Comparison of ENCODE assay signal across 8 mouse cellular contexts in the genomic region with DNA sequence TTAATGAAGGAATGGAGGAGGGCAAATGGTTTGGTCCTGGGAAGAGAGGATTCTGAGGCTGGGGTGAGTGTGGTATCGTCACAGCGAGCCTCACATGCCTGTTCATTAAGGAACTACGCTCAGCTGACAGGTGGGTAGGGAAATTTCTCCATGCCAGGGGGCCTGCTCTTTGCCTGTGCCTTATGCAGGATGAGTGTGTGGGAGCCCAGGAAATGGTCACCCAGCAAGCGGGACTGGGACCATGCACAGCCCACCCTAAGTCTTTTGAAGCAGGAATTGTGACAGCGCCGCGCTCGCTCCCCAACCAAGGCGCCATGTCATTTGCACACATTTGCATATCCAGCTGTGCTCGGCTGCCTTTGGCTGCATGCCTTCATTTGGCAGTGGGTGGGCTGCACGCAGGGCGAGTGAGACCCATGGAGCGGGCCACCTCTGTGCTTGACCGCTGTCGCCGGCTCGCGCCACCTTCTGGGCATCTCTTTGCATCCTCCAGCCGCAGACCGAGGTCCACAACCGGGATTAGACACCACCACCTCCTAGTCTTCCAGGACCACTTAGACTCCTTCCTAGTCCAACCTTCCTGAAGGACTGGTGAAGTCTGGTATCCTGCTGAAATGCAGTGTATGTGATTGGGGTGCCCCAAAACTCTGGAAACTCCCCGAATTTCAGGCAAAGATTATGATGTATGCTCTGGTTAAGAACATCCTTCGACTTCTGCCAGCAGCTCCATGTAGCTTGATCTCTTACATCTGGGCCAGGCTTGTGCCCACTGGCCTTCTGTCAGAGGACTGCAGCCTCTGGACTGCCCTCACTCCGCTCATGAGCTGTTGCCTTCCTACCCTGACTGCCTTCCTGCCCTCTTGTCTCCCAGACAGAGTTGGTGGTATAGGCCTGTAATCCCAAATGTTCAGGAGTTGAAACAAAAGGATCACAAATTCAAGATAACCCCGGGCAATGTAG. TPM values are rescaled to one million over a fixed set of nuclear protein-coding genes. Genes with fewer than 3 reads are reported as not detected.
DNase-seq lines count a peak whose midpoint lies in the region; ATAC-seq and TF ChIP-seq lines count a peak whose summit lies in the region.

No protein-coding gene starts in this region.

- DNase-seq in heart, adult 11 months: peak; percentile 94
- no peak for DNase-seq in heart, adult 9 months (ENCODE audit: low spot score in 2 of 2)
- no peak for DNase-seq in CH12.LX (ENCODE audit: extremely low read depth)
- DNase-seq in neural tube, embryonic 11.5 days (ENCODE audit: low spot score): peak; percentile 53
- DNase-seq in gastrocnemius, postnatal 14 days: no peak
- no peak for DNase-seq in urinary bladder, postnatal 10 days (ENCODE audit: low spot score)

- H3K27me3 ChIP-seq in CH12.LX (replicated peaks): peaks cover 29% of the 10 kb centered on the region
- H3K27me3 ChIP-seq in intestine, postnatal 0 days (replicated peaks; ENCODE audit: control insufficient read depth, insufficient read depth, low read length): peaks cover 38% of the 10 kb centered on the region
- H3K27me3 ChIP-seq in neural tube, embryonic 11.5 days (ENCODE audit: control insufficient read depth, insufficient read depth, low read length): no peaks in the 10 kb centered on the region

- H3K9me3 ChIP-seq in CH12.LX (replicated peaks; ENCODE audit: low read length): no peaks in the 10 kb centered on the region
- H3K9me3 ChIP-seq in intestine, postnatal 0 days (ENCODE audit: control insufficient read depth): no peaks in the 10 kb centered on the region
- no peaks in the 10 kb centered on the region for H3K9me3 ChIP-seq in neural tube, embryonic 11.5 days (ENCODE audit: control insufficient read depth, low read length)

- TF ChIP-seq EP300 in CH12.LX (IDR thresholded peaks at IDR 0.05; ENCODE audit: low read length): 0 out of 2 replicates have a peak, but pooled peaks have one; percentile 6

- H3K36me3 ChIP-seq in CH12.LX (replicated peaks in 1 of 2; ENCODE audit: control insufficient read depth in 1 of 2, insufficient read depth in 1 of 2, low read length in 1 of 2): peaks cover 0 to 8% of the 10 kb centered on the region in 2 experiments
- H3K36me3 ChIP-seq in intestine, postnatal 0 days (ENCODE audit: control insufficient read depth, insufficient read depth): 0 out of 2 replicates have a peak, but pooled peaks cover under 1% of the 10 kb centered on the region
- no peaks in the 10 kb centered on the region for H3K36me3 ChIP-seq in neural tube, embryonic 11.5 days (ENCODE audit: control insufficient read depth, insufficient read depth, low read length)

- TF ChIP-seq RAD21 in CH12.LX (IDR thresholded peaks at IDR 0.05; ENCODE audit: low read depth, low read length): no peak

- intact Hi-C loops in gastrocnemius, postnatal 14 days (cut with DNase I; ENCODE audit: low total_unique reads): no loop called here

- in situ Hi-C loops in CH12.LX (cut with MboI; ENCODE audit: low pct_ligation_motif_present, low pct_unique_long_range_greater_than_20kb, low sequenced_read_pairs): no loop called here

- ATAC-seq in intestine, postnatal 0 days: no peak
- peak; percentile 40; the same call in 1 of the 2 replicates for ATAC-seq in neural tube, embryonic 11.5 days (ENCODE audit: insufficient read depth, low FRiP score, low TSS enrichment)

- peak overlapping the region; percentile 99 for H3K4me2 ChIP-seq in CH12.LX (ENCODE audit: insufficient read depth, low read depth, poor library complexity, severe bottlenecking)
- H3K4me2 ChIP-seq in intestine, postnatal 0 days (replicated peaks; ENCODE audit: low read depth): peak overlapping the region; percentile 84
- H3K4me2 ChIP-seq in neural tube, embryonic 11.5 days (ENCODE audit: low read depth): peak overlapping the region; percentile 35

- dilution Hi-C loops in CH12.LX (cut with MboI; ENCODE audit: extremely low pct_ligation_motif_present, extremely low pct_unique_long_range_greater_than_20kb, low sequenced_read_pairs): no loop called here

- H3K79me2 ChIP-seq in CH12.LX (replicated peaks; ENCODE audit: control insufficient read depth, extremely low read depth, insufficient read depth, poor library complexity, severe bottlenecking): no peaks in the 10 kb centered on the region

- 14% methylated on average over 25 of the region's 25 CpGs for WGBS in intestine, postnatal 0 days
- 10% methylated on average over 25 of the region's 25 CpGs for WGBS in neural tube, embryonic 11.5 days

- no peak for TF ChIP-seq POLR2A in CH12.LX (IDR thresholded peaks at IDR 0.05; ENCODE audit: low read depth, low read length)
- no peak for TF ChIP-seq POLR2A in embryonic fibroblast, embryonic 13.5 days (IDR thresholded peaks at IDR 0.05; ENCODE audit: low read depth, low read length)

- H3K9ac ChIP-seq in CH12.LX (ENCODE audit: insufficient read depth, low read depth): 0 out of 2 replicates have a peak overlapping the region, but pooled peaks have one; percentile 14
- H3K9ac ChIP-seq in intestine, postnatal 0 days (ENCODE audit: low read depth, low read length): no peak overlapping the region
- H3K9ac ChIP-seq in neural tube, embryonic 11.5 days (ENCODE audit: low read length): 0 out of 2 replicates have a peak overlapping the region, but pooled peaks have one; percentile 10

- TF ChIP-seq CTCF in CH12.LX (conservative IDR thresholded peaks at IDR 0.05 in 1 of 2, IDR thresholded peaks at IDR 0.05 in 1 of 2; ENCODE audit: low read depth in 2 of 2, low read length in 2 of 2): peak in 1 of 2 experiments; percentile 48; a peak in 2 of 4 replicates
- TF ChIP-seq CTCF in embryonic fibroblast, embryonic 13.5 days (IDR thresholded peaks at IDR 0.05; ENCODE audit: borderline replicate concordance, insufficient read depth, low read length): 0 out of 2 replicates have a peak, but pooled peaks have one; percentile 1
- TF ChIP-seq CTCF in intestine, postnatal 0 days (IDR thresholded peaks at IDR 0.05; ENCODE audit: low read depth): peak; percentile 50

- peaks cover 11 to 47% of the 10 kb centered on the region in 2 experiments for H3K4me1 ChIP-seq in CH12.LX (ENCODE audit: control insufficient read depth in 1 of 2, insufficient read depth in 2 of 2)
- no peaks in the 10 kb centered on the region for H3K4me1 ChIP-seq in embryonic fibroblast, embryonic 13.5 days (ENCODE audit: control insufficient read depth, insufficient read depth, low read length)
- H3K4me1 ChIP-seq in intestine, postnatal 0 days (replicated peaks; ENCODE audit: control insufficient read depth, insufficient read depth, low read length): peaks cover 3% of the 10 kb centered on the region; the same call in 1 of the 2 replicates
- peaks cover 10% of the 10 kb centered on the region for H3K4me1 ChIP-seq in neural tube, embryonic 11.5 days (ENCODE audit: control insufficient read depth, insufficient read depth, low read length)

- H3K27ac ChIP-seq in CH12.LX (ENCODE audit: insufficient read depth, low read depth): no peak overlapping the region
- no peak overlapping the region for H3K27ac ChIP-seq in embryonic fibroblast, embryonic 13.5 days (ENCODE audit: insufficient read depth, low read length)
- no peak overlapping the region for H3K27ac ChIP-seq in intestine, postnatal 0 days (ENCODE audit: low read depth, low read length)
- H3K27ac ChIP-seq in neural tube, embryonic 11.5 days (ENCODE audit: low read depth, low read length): no peak overlapping the region

- H3K4me3 ChIP-seq in CH12.LX (replicated peaks in 1 of 3; ENCODE audit: low read depth in 2 of 3, low read length in 2 of 3, poor library complexity in 1 of 3): peak overlapping the region in 1 of 3 experiments; percentile 10
- H3K4me3 ChIP-seq in embryonic fibroblast, embryonic 13.5 days (ENCODE audit: insufficient read depth, low read length): no peak overlapping the region
- H3K4me3 ChIP-seq in intestine, postnatal 0 days (ENCODE audit: low read depth, low read length): peak overlapping the region; percentile 37
- no peak overlapping the region for H3K4me3 ChIP-seq in neural tube, embryonic 11.5 days (ENCODE audit: low read depth, low read length)

TF ChIP-seq in CH12.LX, 34 proteins besides CTCF, POLR2A, EP300 and RAD21:
- peak; percentile 51; the same call in 1 of the 2 replicates for TF ChIP-seq BHLHE40 (IDR thresholded peaks at IDR 0.05; ENCODE audit: low read depth, low read length)
- TF ChIP-seq ZC3H11A (IDR thresholded peaks at IDR 0.05; ENCODE audit: low read depth, low read length): no peak
- 0 out of 2 replicates have a peak, but pooled peaks have one; percentile 26 for TF ChIP-seq TCF12 (IDR thresholded peaks at IDR 0.05; ENCODE audit: low read depth, low read length)

RNA-seq across cellular contexts. Expression of gene Smug1, which starts 17.0 kb away (rescaled TPM):
- 7.3 and 7.8 TPM in 2 replicates for total RNA-seq in CH12.LX (2012; rRNA removed)
- 9.5 and 9.8 TPM in 2 replicates for total RNA-seq in CH12.LX (2014; rRNA removed)
- 6.1 and 7.3 TPM in 2 replicates for polyA plus RNA-seq in CH12.LX (2012; ENCODE audit: insufficient read length, low read depth)
- polyA plus RNA-seq in embryonic fibroblast, embryonic 13.5 days (2011; ENCODE audit: insufficient read length, low read depth, missing spikeins): 10.4 and 11.0 TPM in 2 replicates
- polyA plus RNA-seq in intestine, postnatal 0 days (2015; fragmentation: Nextera tagmentation; extraction: Ambion mirVana): 8.6 and 9.2 TPM in 2 replicates
- polyA plus RNA-seq in neural tube, embryonic 11.5 days (2014; fragmentation: Nextera tagmentation; extraction: Ambion mirVana): 55.9 and 65.4 TPM in 2 replicates
- total RNA-seq in gastrocnemius, postnatal 14 days (2021): 10 to 100 TPM; 10.6 to 11.6 TPM

RNA-seq across cellular contexts. Expression of gene Cbx5, which starts 55.7 kb away (rescaled TPM):
- total RNA-seq in CH12.LX (2012; rRNA removed) (94.9 and 99.6 TPM in 2 replicates), CH12.LX (2014; rRNA removed) (152 and 171 TPM in 2 replicates)
- 128 and 151 TPM in 2 replicates for polyA plus RNA-seq in CH12.LX (2012; ENCODE audit: insufficient read length, low read depth)
- polyA plus RNA-seq in embryonic fibroblast, embryonic 13.5 days (2011; ENCODE audit: insufficient read length, low read depth, missing spikeins): 132 and 172 TPM in 2 replicates
- 24.0 TPM in 2 replicates for polyA plus RNA-seq in intestine, postnatal 0 days (2015; fragmentation: Nextera tagmentation; extraction: Ambion mirVana)
- 187 and 189 TPM in 2 replicates for polyA plus RNA-seq in neural tube, embryonic 11.5 days (2014; fragmentation: Nextera tagmentation; extraction: Ambion mirVana)
- 10 to 100 TPM; 29.9 to 41.5 TPM for total RNA-seq in gastrocnemius, postnatal 14 days (2021)

RNA-seq across cellular contexts. Expression of gene Hnrnpa1, which starts 56.3 kb away (rescaled TPM):
- total RNA-seq in CH12.LX (2012; rRNA removed): 635 and 691 TPM in 2 replicates
- 757 and 802 TPM in 2 replicates for total RNA-seq in CH12.LX (2014; rRNA removed)
- polyA plus RNA-seq in CH12.LX (2012; ENCODE audit: insufficient read length, low read depth): 1,746 and 1,799 TPM in 2 replicates
- 509 and 719 TPM in 2 replicates for polyA plus RNA-seq in embryonic fibroblast, embryonic 13.5 days (2011; ENCODE audit: insufficient read length, low read depth, missing spikeins)
- 219 and 224 TPM in 2 replicates for polyA plus RNA-seq in intestine, postnatal 0 days (2015; fragmentation: Nextera tagmentation; extraction: Ambion mirVana)
- 1,373 and 1,392 TPM in 2 replicates for polyA plus RNA-seq in neural tube, embryonic 11.5 days (2014; fragmentation: Nextera tagmentation; extraction: Ambion mirVana)
- 100 to 1,000 TPM; 110 to 114 TPM for total RNA-seq in gastrocnemius, postnatal 14 days (2021)

Comparison
In these comparisons a context has a peak if more than half of its experiments do, and no peak if none do; other contexts are left out.
1. DNase-seq: peak in heart, adult 11 months (single experiment) and neural tube, embryonic 11.5 days (single experiment); none in heart, adult 9 months (0 of 2), CH12.LX (single experiment), gastrocnemius, postnatal 14 days (single experiment) and urinary bladder, postnatal 10 days (single experiment).
2. H3K4me2 ChIP-seq: peak in every context shown above with its lines; median percentile 99 in CH12.LX; 84 in intestine, postnatal 0 days; 35 in neural tube, embryonic 11.5 days.